Mouse (Mus musculus) liver, embryonic 15.5 days (tissue): ENCODE results near the gene Strip2. TPM values are rescaled to one million over a fixed set of nuclear protein-coding genes. Genes with fewer than 3 reads are reported as not detected.

ENCODE experiments used
- ATAC-seq: fragments of 200-750 bp; cut with Nextera tagmentation; 2 replicates; pipeline ENCODE4 v1.8.0; 2017; ENCODE audit warnings: moderate number of reproducible peaks, mild to moderate bottlenecking, moderate library complexity; ENCODE audit not compliant: insufficient read depth
- H3K27ac ChIP-seq: fragments of 300-500 bp; sonication (generic); replicated peaks from 2 replicates; pipeline ENCODE4 v1.5.1; 2015; ENCODE audit warnings: mild to moderate bottlenecking, inconsistent platforms
- H3K27me3 ChIP-seq: fragments of 300-500 bp; sonication (generic); 2 replicates; pipeline ENCODE4 v1.6.1; 2015; ENCODE audit warnings: mild to moderate bottlenecking, inconsistent platforms
- H3K36me3 ChIP-seq: fragments of 300-500 bp; sonication (generic); replicated peaks from 2 replicates; pipeline ENCODE4 v1.6.1; 2015; ENCODE audit warnings: moderate library complexity, mild to moderate bottlenecking, inconsistent platforms
- H3K4me1 ChIP-seq: fragments of 300-500 bp; sonication (generic); replicated peaks from 2 replicates; pipeline ENCODE4 v1.6.1; 2015; ENCODE audit warnings: inconsistent platforms
- H3K4me2 ChIP-seq: fragments of 300-500 bp; sonication (generic); 2 replicates; pipeline ENCODE4 v1.6.1; 2015; ENCODE audit warnings: moderate library complexity, mild to moderate bottlenecking, inconsistent platforms
- H3K4me3 ChIP-seq: fragments of 300-500 bp; sonication (generic); replicated peaks from 2 replicates; pipeline ENCODE4 v1.5.1; 2015; ENCODE audit warnings: mild to moderate bottlenecking, inconsistent platforms
- H3K9ac ChIP-seq: fragments of 300-500 bp; sonication (generic); 2 replicates; pipeline ENCODE4 v1.6.1; 2015; ENCODE audit warnings: moderate library complexity, mild to moderate bottlenecking, inconsistent platforms
- H3K9me3 ChIP-seq: fragments of 300-500 bp; sonication (generic); replicated peaks from 2 replicates; pipeline ENCODE4 v1.6.1; 2016; ENCODE audit warnings: inconsistent platforms
- whole genome bisulfite sequencing: fragments of 180-500 bp; shearing (Covaris S2); methylation state at CpG from one replicate; pipeline ENCODE4 v1.1.7; 2015; ENCODE audit warnings: mixed read lengths; ENCODE audit not compliant: insufficient replicate concordance; 5-methylcytosine and 5-hydroxymethylcytosine counted together
- polyA plus RNA-seq: library from polyadenylated mRNA; unstranded; fragments of >200 nt; fragmentation: Nextera tagmentation; extraction: Ambion mirVana; gene quantifications from 2 replicates; pipeline ENCODE4 v1.2.1, GENCODE M21; 2015

The Strip2 gene
- polyA plus RNA-seq, 1 experiment from 2014 or later, result 0.38 TPM

GRCm38 (mm10) chr6:29930087-29930486, 13.3 kb downstream of the Strip2 start:
- H3K4me3 ChIP-seq, result no peak overlapping the region
- no peak overlapping the region for H3K27ac ChIP-seq
- H3K4me2 ChIP-seq, result no peak overlapping the region
- H3K9ac ChIP-seq, result no peak overlapping the region
- no peaks in the 10 kb centered on the region for H3K4me1 ChIP-seq
- no peak for ATAC-seq
- no peaks in the 10 kb centered on the region for H3K9me3 ChIP-seq
- no peaks in the 10 kb centered on the region for H3K36me3 ChIP-seq
- H3K27me3 ChIP-seq, result 0 out of 2 replicates have a peak, but pooled peaks cover 6% of the 10 kb centered on the region

GRCm38 (mm10) chr6:29930665-29931064, 13.9 kb downstream of the Strip2 start:
- Histone ChIP-seq H3K4me2 (no peak overlapping the region), H3K4me1 (no peaks in the 10 kb centered on the region), H3K9ac (no peak overlapping the region), H3K36me3 (no peaks in the 10 kb centered on the region), H3K9me3 (no peaks in the 10 kb centered on the region), H3K27ac (no peak overlapping the region), H3K4me3 (no peak overlapping the region), H3K27me3 (0 out of 2 replicates have a peak, but pooled peaks cover 5% of the 10 kb centered on the region)
- 60% methylated on average over 6 of the region's 6 CpGs for WGBS
- ATAC-seq, result no peak

- Histone ChIP-seq H3K4me3 (no peak overlapping the region), H3K9me3 (no peaks in the 10 kb centered on the region), H3K27me3 (0 out of 2 replicates have a peak, but pooled peaks cover 4% of the 10 kb centered on the region), H3K36me3 (no peaks in the 10 kb centered on the region), H3K9ac (no peak overlapping the region), H3K27ac (no peak overlapping the region), H3K4me1 (no peaks in the 10 kb centered on the region), H3K4me2 (no peak overlapping the region)
- no peak for ATAC-seq
- 62% methylated on average over 4 of the region's 4 CpGs for WGBS
Observed at GRCm38 (mm10) chr6:29931181-29931580, 14.4 kb downstream of the Strip2 start.

- H3K4me3 ChIP-seq, result no peak overlapping the region
- WGBS, result 77% methylated on average over 1 of the region's 1 CpGs
- no peak overlapping the region for H3K9ac ChIP-seq
- no peaks in the 10 kb centered on the region for H3K4me1 ChIP-seq
- no peak overlapping the region for H3K4me2 ChIP-seq
- no peak overlapping the region for H3K27ac ChIP-seq
- no peaks in the 10 kb centered on the region for H3K27me3 ChIP-seq
- H3K36me3 ChIP-seq, result no peaks in the 10 kb centered on the region
- H3K9me3 ChIP-seq, result no peaks in the 10 kb centered on the region
- no peak for ATAC-seq
Observed at GRCm38 (mm10) chr6:29935741-29936140, 18.9 kb downstream of the Strip2 start.

GRCm38 (mm10) chr6:29940428-29940827, 23.6 kb downstream of the Strip2 start:
- Histone ChIP-seq H3K9me3 (no peaks in the 10 kb centered on the region), H3K27ac (no peak overlapping the region), H3K4me1 (no peaks in the 10 kb centered on the region), H3K4me2 (no peak overlapping the region), H3K9ac (no peak overlapping the region), H3K27me3 (no peaks in the 10 kb centered on the region), H3K36me3 (no peaks in the 10 kb centered on the region), H3K4me3 (no peak overlapping the region)
- 50% methylated on average over 4 of the region's 4 CpGs for WGBS
- no peak for ATAC-seq

GRCm38 (mm10) chr6:29941036-29941435, 24.2 kb downstream of the Strip2 start:
- Histone ChIP-seq H3K4me2 (no peak overlapping the region), H3K9me3 (no peaks in the 10 kb centered on the region), H3K4me3 (no peak overlapping the region), H3K36me3 (no peaks in the 10 kb centered on the region), H3K9ac (no peak overlapping the region), H3K4me1 (no peaks in the 10 kb centered on the region), H3K27me3 (no peaks in the 10 kb centered on the region), H3K27ac (no peak overlapping the region)
- 62% methylated on average over 2 of the region's 2 CpGs for WGBS
- no peak for ATAC-seq

GRCm38 (mm10) chr6:29944465-29944864, 27.7 kb downstream of the Strip2 start:
- Histone ChIP-seq H3K9me3 (no peaks in the 10 kb centered on the region), H3K27ac (no peak overlapping the region), H3K4me1 (no peaks in the 10 kb centered on the region), H3K4me3 (no peak overlapping the region), H3K9ac (no peak overlapping the region), H3K36me3 (no peaks in the 10 kb centered on the region), H3K27me3 (no peaks in the 10 kb centered on the region), H3K4me2 (no peak overlapping the region)
- ATAC-seq, result no peak
- WGBS, result 62% methylated on average over 1 of the region's 1 CpGs

- H3K4me1 ChIP-seq, result no peaks in the 10 kb centered on the region
- H3K4me2 ChIP-seq, result no peak overlapping the region
- H3K27ac ChIP-seq, result no peak overlapping the region
- no peaks in the 10 kb centered on the region for H3K27me3 ChIP-seq
- H3K9ac ChIP-seq, result no peak overlapping the region
- no peak for ATAC-seq
- no peaks in the 10 kb centered on the region for H3K36me3 ChIP-seq
- no peaks in the 10 kb centered on the region for H3K9me3 ChIP-seq
- WGBS, result 65% methylated on average over 2 of the region's 2 CpGs
- no peak overlapping the region for H3K4me3 ChIP-seq
Observed at GRCm38 (mm10) chr6:29946568-29946967, 29.8 kb downstream of the Strip2 start.

GRCm38 (mm10) chr6:29947823-29948222, 31.0 kb downstream of the Strip2 start:
- H3K4me2 ChIP-seq, result no peak overlapping the region
- no peak overlapping the region for H3K27ac ChIP-seq
- H3K4me1 ChIP-seq, result no peaks in the 10 kb centered on the region
- H3K4me3 ChIP-seq, result no peak overlapping the region
- 54% methylated on average over 6 of the region's 6 CpGs for WGBS
- no peaks in the 10 kb centered on the region for H3K36me3 ChIP-seq
- H3K9me3 ChIP-seq, result no peaks in the 10 kb centered on the region
- ATAC-seq, result no peak
- no peak overlapping the region for H3K9ac ChIP-seq
- no peaks in the 10 kb centered on the region for H3K27me3 ChIP-seq

GRCm38 (mm10) chr6:29956749-29957148, 39.9 kb downstream of the Strip2 start:
- Histone ChIP-seq H3K4me2 (no peak overlapping the region), H3K27me3 (no peaks in the 10 kb centered on the region), H3K9ac (no peak overlapping the region), H3K9me3 (no peaks in the 10 kb centered on the region), H3K4me3 (no peak overlapping the region), H3K4me1 (no peaks in the 10 kb centered on the region), H3K36me3 (no peaks in the 10 kb centered on the region), H3K27ac (no peak overlapping the region)
- WGBS, result 73% methylated on average over 4 of the region's 4 CpGs
- no peak for ATAC-seq

- Histone ChIP-seq H3K9me3 (no peaks in the 10 kb centered on the region), H3K27me3 (no peaks in the 10 kb centered on the region), H3K9ac (no peak overlapping the region), H3K4me1 (no peaks in the 10 kb centered on the region), H3K4me2 (no peak overlapping the region), H3K27ac (no peak overlapping the region), H3K36me3 (no peaks in the 10 kb centered on the region), H3K4me3 (no peak overlapping the region)
- WGBS, result 57% methylated on average over 3 of the region's 3 CpGs
- no peak for ATAC-seq
Observed at GRCm38 (mm10) chr6:29958669-29959068, 41.9 kb downstream of the Strip2 start.

GRCm38 (mm10) chr6:29961081-29961480, 44.3 kb downstream of the Strip2 start:
- 58% methylated on average over 6 of the region's 6 CpGs for WGBS
- Histone ChIP-seq H3K36me3 (no peaks in the 10 kb centered on the region), H3K27me3 (no peaks in the 10 kb centered on the region), H3K4me2 (no peak overlapping the region), H3K27ac (no peak overlapping the region), H3K4me1 (no peaks in the 10 kb centered on the region), H3K9me3 (no peaks in the 10 kb centered on the region), H3K9ac (no peak overlapping the region), H3K4me3 (no peak overlapping the region)
- ATAC-seq, result no peak
